Mouse (Mus musculus): ENCODE data around the gene Rps15. TPM values are rescaled to one million over a fixed set of nuclear protein-coding genes. Genes with fewer than 3 reads are reported as not detected.

The Rps15 gene
- total RNA-seq, 2 experiments from 2014 or later, result 634 to 773 TPM

DNA sequence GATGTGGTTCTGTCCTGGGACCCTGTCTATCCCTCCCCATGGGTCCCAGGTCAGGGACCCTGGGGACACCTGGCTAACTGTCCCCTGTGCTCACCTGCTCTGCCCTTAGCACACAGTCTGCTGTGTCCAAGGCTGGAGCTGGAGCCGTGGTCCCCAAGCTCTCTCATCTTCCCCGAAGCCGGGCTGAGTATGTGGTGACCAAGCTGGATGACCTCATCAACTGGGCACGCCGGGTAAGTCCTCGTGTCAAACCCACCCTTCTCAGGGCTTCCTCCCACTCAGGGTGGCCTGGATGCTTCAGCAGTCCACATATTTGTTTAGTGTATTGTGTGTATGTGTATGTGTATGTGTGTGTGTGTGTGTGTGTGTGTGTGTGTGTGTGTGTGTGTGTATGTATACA, 38.7 kb upstream of the Rps15 start:
- no peak for TF ChIP-seq CTCF (IDR thresholded peaks at IDR 0.05)
- no peak for DNase-seq
- H3K4me3 ChIP-seq, result peak overlapping the region; percentile 91
- intact Hi-C loops (cut with DNase I), result no loop called here
- H3K27ac ChIP-seq, result peak overlapping the region; percentile 100

- DNase-seq, result no peak
- no peak overlapping the region; the same call in 1 of the 2 replicates for H3K27ac ChIP-seq
- intact Hi-C loops (cut with DNase I), result no loop called here
These were observed 37.6 kb upstream of the Rps15 start for GRCm38 (mm10) chr10:80254331-80255297.

DNA sequence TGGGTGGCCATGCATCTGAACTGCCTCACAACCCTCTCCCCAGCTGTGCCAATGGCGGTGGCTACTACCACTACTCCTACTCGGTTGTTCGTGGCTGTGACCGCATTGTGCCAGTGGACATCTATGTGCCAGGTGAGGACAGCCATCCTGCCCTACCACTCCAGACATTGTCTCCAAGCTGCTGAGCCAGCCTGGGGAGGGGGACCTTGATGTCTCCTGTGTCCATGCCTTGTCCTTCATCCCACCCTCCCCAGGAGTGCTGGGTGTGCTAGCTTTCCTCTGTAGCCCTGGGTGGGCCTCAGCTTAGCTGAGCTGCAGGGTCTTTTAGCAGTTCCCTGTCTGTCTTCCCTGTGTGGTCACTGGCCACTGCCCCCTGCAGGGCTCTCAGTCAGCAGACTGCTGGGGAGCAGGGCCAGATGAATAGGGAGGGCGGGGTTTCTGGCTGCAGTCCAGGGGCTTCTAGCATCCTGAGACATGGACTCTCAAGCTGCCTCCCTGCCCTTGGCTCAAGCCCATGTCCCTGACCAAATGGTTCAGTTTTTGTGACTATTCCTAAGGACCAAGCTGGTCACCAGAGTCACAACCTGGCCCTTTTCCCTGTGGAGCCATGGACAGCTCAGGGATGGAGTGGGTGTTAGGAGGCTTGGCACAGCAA, 36.2 kb upstream of the Rps15 start:
- H3K27ac ChIP-seq, result peak overlapping the region; percentile 21; the same call in 1 of the 2 replicates
- intact Hi-C loops (cut with DNase I), result no loop called here
- DNase-seq, result peak; percentile 65
- peak; percentile 9; the same call in 1 of the 2 replicates for TF ChIP-seq CTCF (IDR thresholded peaks at IDR 0.05)
- H3K4me3 ChIP-seq, result no peak overlapping the region

More at GRCm38 (mm10) chr10:80254331-80255297, 37.6 kb upstream of the Rps15 start:
- H3K4me3 ChIP-seq, result no peak overlapping the region
- no peak for TF ChIP-seq CTCF (IDR thresholded peaks at IDR 0.05)

DNA sequence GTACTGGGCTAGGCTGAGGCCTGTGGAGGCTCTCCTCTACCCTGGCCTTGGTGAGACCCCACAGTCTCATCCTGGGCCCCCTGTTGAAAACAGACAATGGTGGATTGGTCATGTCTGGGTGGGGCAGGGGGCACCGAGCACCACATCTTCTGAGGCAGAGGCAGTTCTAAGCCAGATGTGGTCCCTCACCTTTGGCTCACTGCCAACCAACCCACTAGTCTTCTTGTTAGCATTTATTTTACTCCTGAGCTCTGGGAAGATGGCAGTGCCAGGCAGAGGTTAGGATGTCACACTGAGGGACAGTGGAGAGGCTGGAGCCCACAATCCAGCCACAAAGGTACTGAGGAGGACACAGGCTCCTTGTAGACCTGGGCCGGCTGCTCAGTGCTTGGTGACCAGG, 34.3 kb upstream of the Rps15 start:
- intact Hi-C loops (cut with DNase I), result no loop called here
- TF ChIP-seq CTCF (IDR thresholded peaks at IDR 0.05), result no peak
- Histone ChIP-seq H3K4me3 (no peak overlapping the region), H3K27ac (0 out of 2 replicates have a peak overlapping the region, but pooled peaks have one; percentile 20)
- no peak for DNase-seq

DNA sequence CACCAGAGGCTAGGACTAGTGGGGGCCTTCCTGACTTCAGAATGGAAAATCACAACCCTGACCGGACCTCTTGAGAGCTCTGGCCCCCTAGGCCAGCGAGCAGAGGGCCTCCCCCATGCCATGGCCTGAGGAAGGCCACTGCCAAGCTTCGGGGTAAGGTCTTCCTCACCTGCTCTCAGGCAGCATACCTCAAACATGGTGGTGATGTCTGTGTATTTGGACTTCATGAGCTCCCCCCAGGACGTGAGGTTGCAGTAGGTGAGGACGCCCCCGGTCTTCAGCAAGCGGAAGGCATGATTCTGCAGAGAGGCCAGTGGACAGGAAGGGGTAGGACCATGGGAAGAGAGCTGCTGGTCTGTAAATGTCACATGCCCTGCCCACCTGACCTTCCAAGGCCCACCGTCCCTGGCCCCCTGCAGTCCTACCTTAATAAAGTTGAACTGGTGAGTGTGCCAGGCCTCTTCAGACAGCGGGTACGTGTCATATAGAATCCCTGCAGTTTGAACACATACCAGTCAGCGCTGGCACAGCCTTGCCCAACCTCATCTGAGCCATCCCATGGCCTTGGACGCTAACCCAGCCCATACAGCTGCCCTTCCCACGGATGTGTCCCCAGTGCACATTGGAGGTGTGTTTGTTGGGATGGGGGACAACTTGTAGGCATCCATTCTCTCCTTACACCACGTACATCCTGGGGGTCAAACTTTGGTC, 33.3 kb upstream of the Rps15 start:
- intact Hi-C loops (cut with DNase I), result no loop called here
- no peak for TF ChIP-seq CTCF (IDR thresholded peaks at IDR 0.05)
- DNase-seq, result peak; percentile 14
- H3K27ac ChIP-seq, result peak overlapping the region; percentile 97
- peak overlapping the region; percentile 87 for H3K4me3 ChIP-seq

GRCm38 (mm10) chr10:80259463-80259805, 32.8 kb upstream of the Rps15 start:
- peak overlapping the region; percentile 97 for H3K27ac ChIP-seq
- DNase-seq, result no peak
- H3K4me3 ChIP-seq, result peak overlapping the region; percentile 87
- intact Hi-C loops (cut with DNase I), result no loop called here
- no peak for TF ChIP-seq CTCF (IDR thresholded peaks at IDR 0.05)

GRCm38 (mm10) chr10:80259861-80260641, 32.2 kb upstream of the Rps15 start:
- H3K27ac ChIP-seq, result peak overlapping the region; percentile 97
- intact Hi-C loops (cut with DNase I), result loop anchor here (5.0 kb wide), 1 partner anchor 417 kb away; the partner anchor contains the start of gene Mknk2
- no peak for TF ChIP-seq CTCF (IDR thresholded peaks at IDR 0.05)
- peak; percentile 84 for DNase-seq
- H3K4me3 ChIP-seq, result peak overlapping the region; percentile 87

- Histone ChIP-seq H3K4me3 (peak within 1 kb of the TSS; percentile 87), H3K27ac (peak within 1 kb of the TSS; percentile 97)
- intact Hi-C loops (cut with DNase I), result loop anchor here (5.0 kb wide), 1 partner anchor 416 kb away; the partner anchor contains the start of gene Mknk2
- TF ChIP-seq CTCF (IDR thresholded peaks at IDR 0.05), result no peak
- DNase-seq, result peak; percentile 98
These were observed 31.3 kb upstream of the Rps15 start, which contains the start of the genes Gamt and Dazap1 for GRCm38 (mm10) chr10:80260642-80261584. Gene Gamt (minus strand): TSS chr10:80261012. Gene Dazap1 (plus strand): TSS chr10:80261486.

- intact Hi-C loops (cut with DNase I), result loop anchor here (5.0 kb wide), 1 partner anchor 416 kb away; the partner anchor contains the start of gene Mknk2
- Histone ChIP-seq H3K27ac (peak overlapping the region; percentile 97), H3K4me3 (peak overlapping the region; percentile 87)
- TF ChIP-seq CTCF (IDR thresholded peaks at IDR 0.05), result no peak
- DNase-seq, result peak; percentile 99
These were observed 30.7 kb upstream of the Rps15 start for GRCm38 (mm10) chr10:80261585-80261968.

GRCm38 (mm10) chr10:80262169-80262568, 30.1 kb upstream of the Rps15 start:
- Histone ChIP-seq H3K4me3 (peak overlapping the region; percentile 87), H3K27ac (peak overlapping the region; percentile 97)
- intact Hi-C loops (cut with DNase I), result loop anchor here (5.0 kb wide), 1 partner anchor 415 kb away; the partner anchor contains the start of gene Mknk2
- DNase-seq, result no peak
- TF ChIP-seq CTCF (IDR thresholded peaks at IDR 0.05), result no peak

Data from gastrocnemius, adult 2 months (tissue).